ENCODE assay signal across 28 mouse cellular contexts in the genomic region with DNA sequence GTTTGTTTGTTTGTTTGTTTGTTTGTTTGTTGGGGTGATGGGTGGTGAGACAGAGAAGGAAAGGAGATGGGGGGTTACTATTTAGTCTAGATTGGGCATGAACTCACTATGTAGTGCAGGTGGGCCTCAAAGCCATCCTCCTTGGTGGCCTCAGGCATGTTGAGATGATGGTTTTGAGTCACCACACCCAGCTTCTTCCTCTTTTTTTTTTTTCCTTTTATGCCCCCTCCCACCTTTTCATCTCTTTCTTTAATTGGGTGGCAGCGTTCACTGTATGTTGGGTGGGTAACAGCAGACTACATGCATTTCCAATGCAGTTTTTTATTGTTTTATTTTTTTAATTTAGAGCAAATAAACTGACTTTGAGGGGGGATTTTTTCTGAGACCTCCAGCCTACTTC. TPM values are rescaled to one million over a fixed set of nuclear protein-coding genes. Genes with fewer than 3 reads are reported as not detected.
DNase-seq lines count a peak whose midpoint lies in the region; ATAC-seq and TF ChIP-seq lines count a peak whose summit lies in the region.
"Had no signal": no experiment of that assay in that cellular context is flagged by ENCODE, and none has a peak within 500 bp of the region (broad histone marks: within the 10 kb centered on the region; RNA-seq: fewer than 3 reads in every experiment).

No protein-coding gene starts in this region.

- DNase-seq in A20 (ENCODE audit: low read depth, low spot score) (peak; percentile 77), CH12.LX (ENCODE audit: extremely low read depth) (peak; percentile 55), MEL (ENCODE audit: low read depth, low spot score) (no peak)
- no peak for DNase-seq in gastrocnemius, postnatal 14 days
- DNase-seq: adrenal gland, adult 2 months; adrenal gland, adult 8-10 months; adrenal gland, postnatal 10 days; adrenal gland, postnatal 14 days; adrenal gland, postnatal 25 days; adrenal gland, postnatal 36 days; B cell, adult 2 months; cerebellum, adult 11 months; cerebellum, adult 11-12 months; cerebellum, adult 18-20 months; cerebellum, adult 2 months; cerebellum, adult 8-10 months; cerebellum, adult 9-10 months had no signal

- H3K4me3 ChIP-seq in CH12.LX (replicated peaks in 1 of 3; ENCODE audit: low read depth in 2 of 3, low read length in 2 of 3, poor library complexity in 1 of 3) (no peak overlapping the region), MEL (ENCODE audit: control insufficient read depth in 1 of 2, insufficient read depth in 1 of 2, low read depth in 2 of 2, low read length in 2 of 2) (no peak overlapping the region)

- H3K4me1 ChIP-seq in CH12.LX (ENCODE audit: control insufficient read depth in 1 of 2, insufficient read depth in 2 of 2) (peaks cover 0 to 9% of the 10 kb centered on the region in 2 experiments; a peak in 2 of 4 replicates), MEL (ENCODE audit: control insufficient read depth in 1 of 2, insufficient read depth in 2 of 2, low read length in 2 of 2) (no peaks in the 10 kb centered on the region)

- no peaks in the 10 kb centered on the region for H3K79me2 ChIP-seq in CH12.LX (replicated peaks; ENCODE audit: control insufficient read depth, extremely low read depth, insufficient read depth, poor library complexity, severe bottlenecking)
- no peaks in the 10 kb centered on the region for H3K79me2 ChIP-seq in MEL (ENCODE audit: control insufficient read depth, insufficient read depth, low read length, poor library complexity)

- ATAC-seq in monocyte, adult 5-6 weeks (replicated peaks; ENCODE audit: insufficient number of reproducible peaks, low FRiP score, low TSS enrichment, poor library complexity, severe bottlenecking), result no peak
- ATAC-seq in megakaryocyte, adult 5-6 weeks (ENCODE audit: poor library complexity, severe bottlenecking), result no peak
- ATAC-seq: activated CD4-positive, CD25-positive, alpha-beta regulatory T cell, adult 4 months; CD4-positive, CD25-positive, alpha-beta regulatory T cell, adult 4 months; Patski had no signal

- TF ChIP-seq EP300 in CH12.LX (IDR thresholded peaks at IDR 0.05; ENCODE audit: low read length), result peak; percentile 80
- TF ChIP-seq EP300 in MEL (IDR thresholded peaks at IDR 0.05; ENCODE audit: low read depth in 1 of 2, low read length in 2 of 2), result no peak

- TF ChIP-seq CTCF in CH12.LX (conservative IDR thresholded peaks at IDR 0.05 in 1 of 2, IDR thresholded peaks at IDR 0.05 in 1 of 2; ENCODE audit: low read depth in 2 of 2, low read length in 2 of 2) (no peak), MEL (IDR thresholded peaks at IDR 0.05 in 2 of 3, conservative IDR thresholded peaks at IDR 0.05 in 1 of 3; ENCODE audit: control insufficient read depth in 1 of 3, insufficient read depth in 1 of 3, low read depth in 2 of 3, low read length in 3 of 3, poor library complexity in 1 of 3, severe bottlenecking in 1 of 3) (no peak)

- no peaks in the 10 kb centered on the region for H3K36me3 ChIP-seq in CH12.LX (replicated peaks in 1 of 2; ENCODE audit: control insufficient read depth in 1 of 2, insufficient read depth in 1 of 2, low read length in 1 of 2)
- no peaks in the 10 kb centered on the region for H3K36me3 ChIP-seq in MEL (ENCODE audit: control insufficient read depth in 1 of 2, insufficient read depth in 2 of 2, low read length in 2 of 2)
- H3K36me3 ChIP-seq: G1E had no signal

- H3K9me3 ChIP-seq in CH12.LX (replicated peaks; ENCODE audit: low read length) (peaks cover 9% of the 10 kb centered on the region), MEL (replicated peaks; ENCODE audit: insufficient read depth, low read length) (no peaks in the 10 kb centered on the region)
- H3K9me3 ChIP-seq: G1E had no signal

- H3K4me2 ChIP-seq in CH12.LX (ENCODE audit: insufficient read depth, low read depth, poor library complexity, severe bottlenecking), result no peak overlapping the region

- H3K27ac ChIP-seq in CH12.LX (ENCODE audit: insufficient read depth, low read depth) (no peak overlapping the region), MEL (ENCODE audit: control insufficient read depth, low read depth, low read length) (no peak overlapping the region)

- intact Hi-C loops in gastrocnemius, postnatal 14 days (cut with DNase I; ENCODE audit: low total_unique reads), result no loop called here

- H3K9ac ChIP-seq in CH12.LX (ENCODE audit: insufficient read depth, low read depth) (no peak overlapping the region), MEL (ENCODE audit: control insufficient read depth, low read depth, low read length, poor library complexity, severe bottlenecking) (no peak overlapping the region)

- in situ Hi-C loops in CH12.LX (cut with MboI; ENCODE audit: low pct_ligation_motif_present, low pct_unique_long_range_greater_than_20kb, low sequenced_read_pairs), result no loop called here

- TF ChIP-seq RAD21 in CH12.LX (IDR thresholded peaks at IDR 0.05; ENCODE audit: low read depth, low read length) (no peak), MEL (IDR thresholded peaks at IDR 0.05; ENCODE audit: low read depth, low read length) (no peak)

- TF ChIP-seq POLR2A in CH12.LX (IDR thresholded peaks at IDR 0.05; ENCODE audit: low read depth, low read length) (no peak), MEL (IDR thresholded peaks at IDR 0.05; ENCODE audit: control insufficient read depth in 1 of 2, insufficient read depth in 1 of 2, low read depth in 1 of 2, low read length in 2 of 2, poor library complexity in 1 of 2) (no peak)

- H3K27me3 ChIP-seq in CH12.LX (replicated peaks) (no peaks in the 10 kb centered on the region), MEL (ENCODE audit: control insufficient read depth in 1 of 2, insufficient read depth in 2 of 2, low read length in 2 of 2) (no peaks in the 10 kb centered on the region)
- H3K27me3 ChIP-seq: Patski had no signal

- dilution Hi-C loops in CH12.LX (cut with MboI; ENCODE audit: extremely low pct_ligation_motif_present, extremely low pct_unique_long_range_greater_than_20kb, low sequenced_read_pairs), result no loop called here

TF ChIP-seq in CH12.LX, 34 proteins besides CTCF, POLR2A, EP300 and RAD21 (continues in another document):
- TF ChIP-seq MAZ (IDR thresholded peaks at IDR 0.05; ENCODE audit: low read depth, low read length) (no peak), BHLHE40 (IDR thresholded peaks at IDR 0.05; ENCODE audit: low read depth, low read length) (no peak), CHD1 (IDR thresholded peaks at IDR 0.05; ENCODE audit: low read depth, low read length) (no peak), JUND (conservative IDR thresholded peaks at IDR 0.05; ENCODE audit: low read depth, low read length) (peak; percentile 69), MEF2A (IDR thresholded peaks at IDR 0.05; ENCODE audit: borderline replicate concordance, low read depth, low read length) (no peak)

TF ChIP-seq in MEL, 35 proteins besides CTCF, POLR2A, EP300 and RAD21:
- TF ChIP-seq MAFK (IDR thresholded peaks at IDR 0.05; ENCODE audit: borderline replicate concordance, low read depth, low read length) (no peak), ZNF384 (IDR thresholded peaks at IDR 0.05; ENCODE audit: low read depth, low read length) (peak; percentile 55)

RNA-seq across cellular contexts. Expression of gene H2al2a, which starts 19.9 kb away (rescaled TPM):
- total RNA-seq in CH12.LX (2012; rRNA removed), result not detected in 2 replicates
- not detected in 2 replicates for total RNA-seq in CH12.LX (2014; rRNA removed)
- not detected in 2 replicates for polyA plus RNA-seq in CH12.LX (2012; ENCODE audit: insufficient read length, low read depth)
- total RNA-seq in MEL (2012; rRNA removed), result not detected in 2 replicates
- polyA plus RNA-seq in MEL (2012; ENCODE audit: insufficient read depth in 1 of 2, insufficient read length in 2 of 2, low read depth in 1 of 2, low replicate concordance in 2 of 2, missing spikeins in 1 of 2), result not detected
- 0.95 TPM in 1 of 3 replicates, not detected in the others for total RNA-seq in monocyte, adult 5-6 weeks (2017)
- total RNA-seq in gastrocnemius, postnatal 14 days (2021), result not detected
- not detected in 2 replicates for total RNA-seq in megakaryocyte, adult 5-6 weeks (2015)
- total RNA-seq in megakaryocyte, adult 5-6 weeks (2017), result not detected in 2 replicates
- total RNA-seq: adrenal gland, adult 18-20 months; adrenal gland, adult 2 months; adrenal gland, adult 8-10 months; adrenal gland, postnatal 10 days; adrenal gland, postnatal 14 days; adrenal gland, postnatal 25 days; adrenal gland, postnatal 36 days; adrenal gland, postnatal 4 days; ES-E14; G1E had no signal
- polyA plus RNA-seq: activated CD4-positive, CD25-positive, alpha-beta regulatory T cell, adult 4 months; adrenal gland, adult 2 months; brain, embryonic 14.5 days; C2C12; CD4-positive, CD25-positive, alpha-beta regulatory T cell, adult 4 months; cerebellum, adult 2 months; G1E; Patski had no signal

RNA-seq across cellular contexts. Expression of gene A930004D18Rik, which starts 20.9 kb away (rescaled TPM):
- total RNA-seq in CH12.LX (2012; rRNA removed) (0.67 and 0.72 TPM in 2 replicates), CH12.LX (2014; rRNA removed) (0.15 and 0.22 TPM in 2 replicates), MEL (2012; rRNA removed) (0.39 TPM in 2 replicates)
- polyA plus RNA-seq in CH12.LX (2012; ENCODE audit: insufficient read length, low read depth) (1.7 and 2.0 TPM in 2 replicates), MEL (2012; ENCODE audit: insufficient read depth in 1 of 2, insufficient read length in 2 of 2, low read depth in 1 of 2, low replicate concordance in 2 of 2, missing spikeins in 1 of 2) (1 to 10 TPM in 1 of 2 experiments, not detected in 1; 1.8 TPM)
- 0.21 to 0.87 TPM (median 0.29 TPM) in 3 replicates for total RNA-seq in monocyte, adult 5-6 weeks (2017)
- total RNA-seq in gastrocnemius, postnatal 14 days (2021), result 1 to 10 TPM in 1 of 2 experiments, under 1 TPM in 1; 0.89 to 1.1 TPM
- not detected in 2 replicates for total RNA-seq in megakaryocyte, adult 5-6 weeks (2015)
- total RNA-seq in megakaryocyte, adult 5-6 weeks (2017), result 0.22 and 0.24 TPM in 2 replicates

RNA-seq across cellular contexts. Expression of gene Skida1, which starts 32.2 kb away (rescaled TPM):
- 0.85 and 1.3 TPM in 2 replicates for total RNA-seq in CH12.LX (2012; rRNA removed)
- 0.35 and 0.59 TPM in 2 replicates for total RNA-seq in CH12.LX (2014; rRNA removed)
- polyA plus RNA-seq in CH12.LX (2012; ENCODE audit: insufficient read length, low read depth), result 0.26 and 0.36 TPM in 2 replicates
- total RNA-seq in MEL (2012; rRNA removed), result 0.12 and 0.13 TPM in 2 replicates
- under 1 TPM in 1 of 2 experiments, not detected in 1; 0.88 TPM for polyA plus RNA-seq in MEL (2012; ENCODE audit: insufficient read depth in 1 of 2, insufficient read length in 2 of 2, low read depth in 1 of 2, low replicate concordance in 2 of 2, missing spikeins in 1 of 2)
- 0.19 to 0.43 TPM in 2 of 3 replicates, not detected in the other for total RNA-seq in monocyte, adult 5-6 weeks (2017)
- 1 to 10 TPM in 1 of 2 experiments, under 1 TPM in 1; 1.00 to 1.0 TPM for total RNA-seq in gastrocnemius, postnatal 14 days (2021)
- total RNA-seq in megakaryocyte, adult 5-6 weeks (2015), result 0.09 TPM in 1 of 2 replicates, not detected in the other
- not detected in 2 replicates for total RNA-seq in megakaryocyte, adult 5-6 weeks (2017)

RNA-seq across cellular contexts. Expression of gene Mllt10, which starts 38.4 kb away (rescaled TPM):
- total RNA-seq in CH12.LX (2012; rRNA removed) (23.4 and 27.2 TPM in 2 replicates), CH12.LX (2014; rRNA removed) (22.0 and 23.0 TPM in 2 replicates), MEL (2012; rRNA removed) (33.3 and 35.1 TPM in 2 replicates)
- polyA plus RNA-seq in CH12.LX (2012; ENCODE audit: insufficient read length, low read depth) (36.6 and 39.2 TPM in 2 replicates), MEL (2012; ENCODE audit: insufficient read depth in 1 of 2, insufficient read length in 2 of 2, low read depth in 1 of 2, low replicate concordance in 2 of 2, missing spikeins in 1 of 2) (10 to 100 TPM in 1 of 2 experiments, not detected in 1; 64.1 TPM)
- total RNA-seq in monocyte, adult 5-6 weeks (2017), result 36.1 to 69.5 TPM (median 67.5 TPM) in 3 replicates
- total RNA-seq in gastrocnemius, postnatal 14 days (2021), result 10 to 100 TPM; 19.0 to 20.5 TPM
- total RNA-seq in megakaryocyte, adult 5-6 weeks (2015), result 41.5 and 50.7 TPM in 2 replicates
- total RNA-seq in megakaryocyte, adult 5-6 weeks (2017), result 47.3 and 52.8 TPM in 2 replicates

Comparison
In these comparisons a context has a peak if more than half of its experiments do, and no peak if none do; other contexts are left out.
1. DNase-seq: peak in A20 (single experiment) and CH12.LX (single experiment); none in MEL (single experiment) and gastrocnemius, postnatal 14 days (single experiment).